Mouse (Mus musculus) intestine, embryonic 16.5 days (tissue): ENCODE results near the gene Agbl3. TPM values are rescaled to one million over a fixed set of nuclear protein-coding genes. Genes with fewer than 3 reads are reported as not detected.

Experiments used
- ATAC-seq: fragments of 200-750 bp; cut with Nextera tagmentation; 2 replicates; pipeline ENCODE4 v1.8.0; 2017; ENCODE audit warnings: moderate TSS enrichment, moderate library complexity
- H3K27ac ChIP-seq: fragments of 300-500 bp; sonication (generic); 2 replicates; pipeline ENCODE4 v1.5.1; 2014; ENCODE audit warnings: mild to moderate bottlenecking, low read length
- H3K27me3 ChIP-seq: fragments of 300-500 bp; sonication (generic); replicated peaks from 2 replicates; pipeline ENCODE4 v1.6.1; 2014; ENCODE audit warnings: low read length, control low read depth, mixed read lengths; ENCODE audit not compliant: control insufficient read depth, insufficient read depth
- H3K36me3 ChIP-seq: fragments of 300-500 bp; sonication (generic); 2 replicates; pipeline ENCODE4 v1.6.1; 2014; ENCODE audit warnings: low read length, control low read depth; ENCODE audit not compliant: control insufficient read depth, insufficient read depth
- H3K4me1 ChIP-seq: fragments of 300-500 bp; sonication (generic); 2 replicates; pipeline ENCODE4 v1.6.1; 2014; ENCODE audit warnings: low read length, control low read depth, mixed read lengths; ENCODE audit not compliant: control insufficient read depth, insufficient read depth
- H3K4me2 ChIP-seq: fragments of 300-500 bp; sonication (generic); 2 replicates; pipeline ENCODE4 v1.6.1; 2014; ENCODE audit warnings: low read depth, low read length, control low read depth
- H3K4me3 ChIP-seq: fragments of 300-500 bp; sonication (generic); 2 replicates; pipeline ENCODE4 v1.5.1; 2014; ENCODE audit warnings: mild to moderate bottlenecking, low read length
- H3K9ac ChIP-seq: fragments of 300-500 bp; sonication (generic); 2 replicates; pipeline ENCODE4 v1.6.1; 2014; ENCODE audit warnings: low read depth, low read length
- H3K9me3 ChIP-seq: fragments of 300-500 bp; sonication (generic); 2 replicates; pipeline ENCODE4 v1.6.1; 2016; ENCODE audit warnings: low read length, control low read depth; ENCODE audit not compliant: control insufficient read depth
- WGBS: fragments of 180-500 bp; shearing (Covaris S2); extraction: QIAGEN DNeasy Blood & Tissue Kit; methylation state at CpG from one replicate; pipeline ENCODE4 v1.1.7; 2014; 5-methylcytosine and 5-hydroxymethylcytosine counted together
- polyA plus RNA-seq: library from polyadenylated mRNA; unstranded; fragments of >200 nt; fragmentation: Nextera tagmentation; extraction: Ambion mirVana; gene quantifications from 2 replicates; pipeline ENCODE4 v1.2.1, GENCODE M21; 2015

Gene Agbl3
- polyA plus RNA-seq, 1 experiment from 2014 or later: 3.0 TPM

GRCm38 (mm10) chr6:34875966-34876834 lies 96.0 kb downstream of the Agbl3 start:
- H3K4me3 ChIP-seq: no peak overlapping the region
- WGBS: 51% methylated on average over 12 of the region's 12 CpGs
- H3K36me3 ChIP-seq: no peaks in the 10 kb centered on the region
- H3K4me2 ChIP-seq: no peak overlapping the region
- H3K4me1 ChIP-seq: peaks cover 27% of the 10 kb centered on the region
- peak overlapping the region; percentile 93 for H3K9ac ChIP-seq
- no peaks in the 10 kb centered on the region for H3K9me3 ChIP-seq
- ATAC-seq: peak; percentile 17
- peak overlapping the region; percentile 53 for H3K27ac ChIP-seq
- no peaks in the 10 kb centered on the region for H3K27me3 ChIP-seq

DNA sequence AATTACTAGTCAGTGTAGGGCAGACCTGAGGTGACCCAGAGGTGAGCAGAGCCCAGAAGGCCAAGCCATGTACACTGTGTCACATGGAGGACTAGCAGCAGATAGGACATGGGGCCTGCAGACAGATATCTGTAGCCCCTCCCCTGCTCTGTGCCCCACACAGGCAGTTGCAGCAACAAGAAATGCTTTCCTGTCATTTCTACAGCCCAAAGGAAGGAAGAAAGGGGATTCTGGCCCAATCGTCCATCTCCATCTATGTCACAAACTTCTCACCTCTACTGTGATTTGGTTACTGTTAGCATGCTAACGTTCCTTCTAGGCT lies 96.6 kb downstream of the Agbl3 start:
- Histone ChIP-seq H3K4me2 (peak overlapping the region; percentile 70), H3K36me3 (no peaks in the 10 kb centered on the region), H3K4me3 (peak overlapping the region; percentile 75), H3K27me3 (no peaks in the 10 kb centered on the region), H3K9me3 (no peaks in the 10 kb centered on the region), H3K27ac (peak overlapping the region; percentile 95), H3K4me1 (peaks cover 27% of the 10 kb centered on the region), H3K9ac (peak overlapping the region; percentile 93)
- 33% methylated on average over 2 of the region's 2 CpGs for WGBS
- peak; percentile 59 for ATAC-seq

DNA sequence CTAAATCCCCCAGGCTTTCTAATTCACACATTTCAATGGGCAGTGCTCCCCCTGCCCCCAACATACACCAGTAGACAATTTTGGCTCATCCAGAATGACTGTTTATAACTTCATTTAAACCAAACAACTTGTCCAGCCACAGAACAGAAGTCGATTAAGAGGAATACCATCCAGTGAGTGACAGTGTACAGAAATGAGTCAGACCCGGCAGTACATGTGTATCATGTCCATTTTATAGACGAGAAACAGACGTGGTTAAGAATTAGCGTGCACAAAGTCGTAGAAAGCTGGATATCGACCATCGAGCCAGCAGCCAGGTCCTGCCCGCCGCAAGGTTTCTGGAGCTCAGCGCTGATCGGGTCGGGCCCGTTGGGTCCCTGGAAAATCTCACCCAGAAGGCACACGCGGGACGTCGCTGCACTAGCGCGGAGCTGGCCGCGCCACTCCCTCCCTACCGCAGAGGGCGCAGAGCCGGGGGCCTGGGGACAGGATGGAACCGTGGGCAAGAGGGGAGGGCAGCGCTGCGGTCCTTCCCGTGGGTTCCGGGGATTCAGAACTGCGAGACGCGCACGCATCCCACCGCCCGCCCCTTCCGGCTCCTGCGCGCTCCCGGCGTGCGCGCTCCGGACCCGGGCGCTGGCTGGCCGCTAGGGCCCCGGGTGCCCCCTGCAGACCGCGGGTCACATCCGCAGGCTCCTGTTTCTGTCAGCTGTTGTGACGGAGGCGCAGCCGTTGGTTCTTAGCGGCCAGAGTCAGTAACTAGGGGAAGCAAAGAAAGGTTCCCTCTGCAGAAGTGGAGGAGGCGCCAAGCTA lies 97.5 kb downstream of the Agbl3 start, which contains the start of gene Cyren:
Gene Cyren, minus strand, starts transcription at position 552 of the 813 bp plus-strand sequence.
- Histone ChIP-seq H3K27ac (peak within 1 kb of the TSS; percentile 95), H3K36me3 (no peaks in the 10 kb centered on the region), H3K4me3 (peak within 1 kb of the TSS; percentile 75), H3K4me1 (peaks cover 27% of the 10 kb centered on the region), H3K27me3 (no peaks in the 10 kb centered on the region), H3K4me2 (peak within 1 kb of the TSS; percentile 70), H3K9ac (peak within 1 kb of the TSS; percentile 93), H3K9me3 (no peaks in the 10 kb centered on the region)
- ATAC-seq: peak; percentile 89
- WGBS: under 1% methylated on average over 56 of the region's 56 CpGs

GRCm38 (mm10) chr6:34879101-34879740 lies 99.0 kb downstream of the Agbl3 start:
- Histone ChIP-seq H3K9ac (no peak overlapping the region), H3K4me3 (no peak overlapping the region), H3K9me3 (no peaks in the 10 kb centered on the region), H3K36me3 (no peaks in the 10 kb centered on the region), H3K27ac (no peak overlapping the region), H3K4me2 (no peak overlapping the region), H3K27me3 (no peaks in the 10 kb centered on the region), H3K4me1 (peaks cover 27% of the 10 kb centered on the region)
- ATAC-seq: no peak
- 89% methylated on average over 16 of the region's 16 CpGs for WGBS

DNA sequence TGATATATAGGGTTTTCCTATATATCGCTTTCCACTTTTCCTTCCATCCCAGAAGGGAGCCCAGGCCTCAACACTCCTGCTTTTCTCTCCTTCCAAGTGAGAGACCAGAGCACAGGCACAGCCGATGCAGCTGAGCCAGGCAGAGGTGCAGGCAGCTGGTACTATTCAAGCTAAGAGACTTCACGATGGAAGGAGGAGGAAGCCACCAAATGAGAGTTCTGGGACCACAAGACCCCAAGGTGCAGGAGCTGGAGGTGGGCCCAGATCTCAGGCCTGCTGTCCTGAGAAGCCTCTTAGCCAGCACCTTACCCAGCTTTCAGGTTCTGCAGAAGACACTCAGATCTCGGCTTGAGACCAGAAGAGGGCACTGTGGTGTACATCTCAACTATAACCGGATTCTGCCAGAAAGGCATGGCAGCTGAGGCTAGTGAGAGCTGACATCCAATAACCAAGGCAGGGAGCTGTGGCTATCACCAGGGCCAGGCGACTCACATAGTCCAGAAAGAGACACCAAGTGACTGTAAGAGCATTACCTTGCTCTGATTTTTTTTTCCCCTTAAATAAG lies 99.8 kb downstream of the Agbl3 start:
- no peaks in the 10 kb centered on the region for H3K36me3 ChIP-seq
- no peak overlapping the region for H3K27ac ChIP-seq
- no peak overlapping the region for H3K9ac ChIP-seq
- WGBS: 58% methylated on average over 6 of the region's 6 CpGs
- H3K9me3 ChIP-seq: no peaks in the 10 kb centered on the region
- H3K4me2 ChIP-seq: no peak overlapping the region
- H3K4me1 ChIP-seq: peaks cover 22% of the 10 kb centered on the region
- no peaks in the 10 kb centered on the region for H3K27me3 ChIP-seq
- no peak for ATAC-seq
- H3K4me3 ChIP-seq: no peak overlapping the region

DNA sequence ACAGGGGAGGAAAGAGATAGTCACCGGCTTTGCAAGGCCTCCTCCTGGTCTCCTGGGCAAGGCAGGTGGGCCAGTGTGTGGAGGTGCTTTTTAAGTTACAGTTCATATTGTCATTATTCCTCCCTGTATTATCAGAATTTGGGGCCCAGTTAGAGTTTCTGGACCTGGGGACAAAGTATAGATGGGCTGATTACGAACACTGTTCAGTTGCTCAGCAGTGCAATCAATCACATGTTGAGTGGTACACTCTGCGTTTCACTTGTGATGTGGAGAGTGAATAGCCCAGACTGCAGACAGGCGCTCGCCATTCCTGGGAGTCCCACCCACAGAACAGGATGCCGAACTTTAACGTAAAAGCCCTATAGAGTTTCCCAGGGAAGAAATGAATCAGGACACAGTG lies 104.5 kb downstream of the Agbl3 start:
- Histone ChIP-seq H3K9me3 (no peaks in the 10 kb centered on the region), H3K27ac (peak overlapping the region; percentile 88), H3K9ac (no peak overlapping the region), H3K4me1 (no peaks in the 10 kb centered on the region), H3K27me3 (no peaks in the 10 kb centered on the region), H3K4me2 (0 out of 2 replicates have a peak overlapping the region, but pooled peaks have one; percentile 1), H3K36me3 (no peaks in the 10 kb centered on the region), H3K4me3 (no peak overlapping the region)
- peak; percentile 83 for ATAC-seq
- WGBS: 71% methylated on average over 7 of the region's 7 CpGs

GRCm38 (mm10) chr6:34887131-34887850 lies 107.1 kb downstream of the Agbl3 start:
- no peaks in the 10 kb centered on the region for H3K27me3 ChIP-seq
- no peaks in the 10 kb centered on the region; the same call in 1 of the 2 replicates for H3K36me3 ChIP-seq
- no peak overlapping the region for H3K4me3 ChIP-seq
- H3K9ac ChIP-seq: no peak overlapping the region
- 79% methylated on average over 6 of the region's 6 CpGs for WGBS
- H3K4me1 ChIP-seq: no peaks in the 10 kb centered on the region
- no peak overlapping the region for H3K4me2 ChIP-seq
- H3K9me3 ChIP-seq: no peaks in the 10 kb centered on the region
- no peak overlapping the region for H3K27ac ChIP-seq
- no peak for ATAC-seq

DNA sequence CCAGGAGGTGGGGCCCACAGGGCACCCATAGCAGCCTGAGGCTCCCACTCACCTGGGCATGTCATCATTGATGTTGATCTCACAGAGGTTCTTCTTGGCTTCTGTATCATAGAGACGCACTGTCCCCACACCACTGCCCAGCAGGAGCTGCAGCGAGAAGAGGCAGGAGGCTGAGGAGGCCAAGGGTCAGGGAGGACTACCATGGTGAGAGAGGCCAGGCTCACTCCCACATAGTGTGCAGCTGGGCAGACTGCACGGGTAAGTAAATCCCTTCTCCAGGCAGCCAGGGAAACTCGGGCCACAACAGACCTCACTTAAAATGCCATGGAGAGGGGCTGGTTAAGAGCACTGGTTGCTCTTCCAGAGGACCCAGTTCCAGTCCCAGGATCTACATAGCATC lies 109.0 kb downstream of the Agbl3 start:
- no peak overlapping the region for H3K27ac ChIP-seq
- no peaks in the 10 kb centered on the region for H3K9me3 ChIP-seq
- H3K4me3 ChIP-seq: no peak overlapping the region
- H3K36me3 ChIP-seq: no peaks in the 10 kb centered on the region; the same call in 1 of the 2 replicates
- H3K9ac ChIP-seq: no peak overlapping the region
- ATAC-seq: no peak
- WGBS: 58% methylated on average over 4 of the region's 4 CpGs
- H3K4me2 ChIP-seq: no peak overlapping the region
- no peaks in the 10 kb centered on the region for H3K27me3 ChIP-seq
- no peaks in the 10 kb centered on the region for H3K4me1 ChIP-seq
